Mouse (Mus musculus) small intestine, adult 2 months (tissue): Measurements from ENCODE around the gene Utrn. TPM values are rescaled to one million over a fixed set of nuclear protein-coding genes. Genes with fewer than 3 reads are reported as not detected.

Source experiments
- H3K27ac ChIP-seq: fragments of 200-500 bp; 2 replicates; pipeline ENCODE4 v1.5.1; 2012; ENCODE audit warnings: low read depth, low read length, control low read depth, inconsistent platforms; ENCODE audit not compliant: insufficient read depth
- H3K27me3 ChIP-seq: fragments of 200-500 bp; 2 replicates; pipeline ENCODE4 v1.6.1; 2012; ENCODE audit warnings: mild to moderate bottlenecking, moderate library complexity, low read length, inconsistent platforms; ENCODE audit not compliant: control insufficient read depth, insufficient read depth
- H3K36me3 ChIP-seq: fragments of 200-500 bp; 2 replicates; pipeline ENCODE4 v1.6.1; 2012; ENCODE audit warnings: mild to moderate bottlenecking, low read length, control low read depth, inconsistent platforms; ENCODE audit not compliant: control insufficient read depth, insufficient read depth
- H3K4me1 ChIP-seq: fragments of 200-500 bp; 2 replicates; pipeline ENCODE4 v1.6.1; 2012; ENCODE audit warnings: low read length, inconsistent platforms, mixed read lengths; ENCODE audit not compliant: control insufficient read depth, insufficient read depth, insufficient read length
- H3K4me3 ChIP-seq: fragments of 200-500 bp; 2 replicates; pipeline ENCODE4 v1.5.1; 2012; ENCODE audit warnings: low read depth, mild to moderate bottlenecking, control low read depth, inconsistent platforms, low read length, moderate library complexity
- CTCF ChIP-seq: fragments of 200-500 bp; IDR thresholded peaks from 2 replicates; pipeline ENCODE4 v1.5.1; 2012; ENCODE audit warnings: low read depth, mild to moderate bottlenecking, control low read depth, inconsistent platforms, low read length, moderate library complexity, mixed read lengths; ENCODE audit not compliant: insufficient replicate concordance, insufficient read length; ENCODE audit errors: extremely low read depth
- POLR2A ChIP-seq: fragments of 200-500 bp; IDR thresholded peaks from 2 replicates; pipeline ENCODE4 v1.6.1; 2012; ENCODE audit warnings: low read depth, mild to moderate bottlenecking, control low read depth, inconsistent platforms, low read length, moderate library complexity
- WGBS: fragments of 180-500 bp; shearing (Covaris S2); methylation state at CpG from one replicate; pipeline ENCODE4 v1.1.7; 2018; 5-methylcytosine and 5-hydroxymethylcytosine counted together
- polyA plus RNA-seq: library from polyadenylated mRNA; depleted of rRNA; stranded (reverse); fragments of >200 nt; gene quantifications from 2 replicates; pipeline ENCODE4 v1.2.3, GENCODE M21; 2012

The Utrn gene
- polyA plus RNA-seq, 1 experiment, result 20.5 TPM

DNA sequence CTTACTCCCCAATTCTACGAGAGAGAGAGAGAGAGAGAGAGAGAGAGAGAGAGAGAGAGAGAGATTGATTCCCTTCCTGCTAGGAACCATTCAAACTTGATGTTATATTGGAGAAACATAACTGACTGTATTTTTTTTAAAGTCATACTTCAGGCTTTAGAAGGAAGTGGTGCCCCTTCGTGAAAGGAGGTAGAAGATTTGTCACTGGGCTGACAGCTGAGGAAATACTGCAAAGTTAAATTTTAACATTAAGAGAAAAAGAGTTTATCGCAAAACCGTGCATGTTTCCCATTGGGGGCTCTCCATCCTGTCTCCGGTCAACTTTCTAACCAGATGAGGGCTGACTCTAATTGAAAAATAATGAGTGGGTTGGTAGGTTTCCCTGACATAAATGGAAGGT lies 310.4 kb downstream of the Utrn start:
- Histone ChIP-seq H3K4me1 (0 out of 2 replicates have a peak, but pooled peaks cover 2% of the 10 kb centered on the region), H3K4me3 (no peak overlapping the region), H3K36me3 (no peaks in the 10 kb centered on the region), H3K27ac (no peak overlapping the region), H3K27me3 (no peaks in the 10 kb centered on the region)
- 50% methylated on average over 5 of the region's 5 CpGs for whole genome bisulfite sequencing
- TF ChIP-seq CTCF (no peak), POLR2A (no peak)

GRCm38 (mm10) chr10:12554090-12554718 lies 315.0 kb downstream of the Utrn start:
- Histone ChIP-seq H3K27me3 (no peaks in the 10 kb centered on the region), H3K27ac (no peak overlapping the region), H3K4me3 (no peak overlapping the region), H3K36me3 (no peaks in the 10 kb centered on the region), H3K4me1 (peaks cover 4% of the 10 kb centered on the region; the same call in 1 of the 2 replicates)
- TF ChIP-seq CTCF (no peak), POLR2A (no peak)
- 35% methylated on average over 2 of the region's 2 CpGs for WGBS

GRCm38 (mm10) chr10:12552890-12553278 lies 316.3 kb downstream of the Utrn start:
- WGBS, result 35% methylated on average over 5 of the region's 5 CpGs
- TF ChIP-seq CTCF (no peak), POLR2A (no peak)
- Histone ChIP-seq H3K4me3 (no peak overlapping the region), H3K36me3 (no peaks in the 10 kb centered on the region), H3K27me3 (no peaks in the 10 kb centered on the region), H3K4me1 (peaks cover 10% of the 10 kb centered on the region), H3K27ac (0 out of 2 replicates have a peak overlapping the region, but pooled peaks have one; percentile 17)

GRCm38 (mm10) chr10:12552196-12552889 lies 316.8 kb downstream of the Utrn start:
- Histone ChIP-seq H3K4me1 (peaks cover 11% of the 10 kb centered on the region), H3K27me3 (no peaks in the 10 kb centered on the region), H3K27ac (no peak overlapping the region), H3K4me3 (no peak overlapping the region), H3K36me3 (no peaks in the 10 kb centered on the region)
- 36% methylated on average over 11 of the region's 11 CpGs for whole genome bisulfite sequencing
- TF ChIP-seq POLR2A (no peak), CTCF (no peak)

GRCm38 (mm10) chr10:12551735-12552134 lies 317.4 kb downstream of the Utrn start:
- Histone ChIP-seq H3K27me3 (no peaks in the 10 kb centered on the region), H3K4me3 (no peak overlapping the region), H3K27ac (no peak overlapping the region), H3K4me1 (peaks cover 14% of the 10 kb centered on the region), H3K36me3 (no peaks in the 10 kb centered on the region)
- 61% methylated on average over 5 of the region's 5 CpGs for WGBS
- TF ChIP-seq POLR2A (no peak), CTCF (no peak)

DNA sequence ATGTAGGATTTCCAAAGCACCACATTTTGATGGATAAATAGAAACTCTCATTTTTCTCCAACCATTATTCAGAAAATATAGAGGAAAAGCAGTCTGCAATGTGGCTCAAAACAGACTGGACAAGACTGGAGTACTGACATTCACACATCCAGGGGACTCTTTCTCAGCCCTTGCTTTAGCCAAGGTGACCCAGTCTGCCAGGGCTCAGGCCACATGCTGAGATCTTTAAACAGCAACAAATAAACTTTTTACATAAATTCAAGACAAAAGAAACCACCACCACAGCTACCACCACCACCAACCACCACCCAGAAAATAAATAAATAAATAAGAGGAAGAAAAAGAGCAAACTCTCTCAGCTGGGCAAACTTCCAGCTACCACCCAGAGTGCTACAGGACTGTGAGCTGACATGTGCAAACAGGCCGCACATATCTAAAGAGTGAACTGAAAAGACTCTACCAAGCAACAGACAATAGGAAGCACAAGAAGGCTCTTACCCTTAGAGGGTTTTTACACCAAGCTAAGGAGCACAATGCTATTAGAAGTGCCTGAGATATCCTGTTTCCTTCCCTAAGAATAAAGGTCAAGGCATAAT lies 319.1 kb downstream of the Utrn start:
- Histone ChIP-seq H3K36me3 (no peaks in the 10 kb centered on the region), H3K27me3 (no peaks in the 10 kb centered on the region), H3K27ac (no peak overlapping the region), H3K4me1 (peaks cover 12% of the 10 kb centered on the region), H3K4me3 (no peak overlapping the region)
- no peak for TF ChIP-seq POLR2A
- no peak for TF ChIP-seq CTCF
- 26% methylated on average over 1 of the region's 1 CpGs for WGBS

DNA sequence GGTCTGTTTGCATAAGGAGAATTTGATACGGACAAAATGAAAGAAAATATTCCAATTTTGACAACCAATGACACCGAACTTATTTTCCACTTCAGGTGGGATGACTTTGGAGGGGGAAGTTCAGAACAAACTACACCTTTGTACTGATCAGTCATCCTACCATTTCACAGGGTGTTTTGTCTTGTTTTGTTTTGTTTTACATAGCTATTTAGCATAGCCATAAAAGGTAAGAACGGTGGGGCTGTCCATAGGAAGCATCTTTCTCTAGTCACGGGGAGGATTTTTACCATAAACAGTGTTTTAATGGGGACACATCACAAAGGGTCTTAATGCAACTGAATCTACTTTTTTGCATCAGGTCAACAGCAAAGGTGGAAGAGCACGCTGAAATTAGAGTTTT lies 319.9 kb downstream of the Utrn start:
- TF ChIP-seq POLR2A (no peak), CTCF (no peak)
- Histone ChIP-seq H3K27me3 (no peaks in the 10 kb centered on the region), H3K4me1 (peaks cover 12% of the 10 kb centered on the region), H3K36me3 (no peaks in the 10 kb centered on the region), H3K27ac (no peak overlapping the region), H3K4me3 (no peak overlapping the region)
- 32% methylated on average over 5 of the region's 5 CpGs for WGBS
